Mouse (Mus musculus) left cerebral cortex, postnatal 25 days (tissue): ENCODE results near the gene Kcnab2. TPM values are rescaled to one million over a fixed set of nuclear protein-coding genes. Genes with fewer than 3 reads are reported as not detected.

Experiments
- DNase-seq, 2 experiments: peaks; one replicate each; pipeline ENCODE4 v3.0.0; 2022; ENCODE audit warnings: low spot score in 2 of 2, mixed read lengths in 1 of 2
- intact Hi-C: fragments of 180-260 bp; cut with DNase I; formaldehyde crosslinking; loops from one replicate; pipeline ENCODE4 v1.15.1; 2025
- total RNA-seq, 2 experiments: library from RNA; stranded (reverse); gene quantifications; 2 replicates each; pipeline ENCODE4 v1.2.3; 2021

The Kcnab2 gene
- 100 to 1,000 TPM; 319 to 332 TPM for total RNA-seq

- DNase-seq, result peak; percentile 100
These were observed at the start of gene Kcnab2 for GRCm38 (mm10) chr4:152477466-152478223. Kcnab2 (minus strand) TSS chr4:152477871.

GRCm38 (mm10) chr4:152520083-152520482 lies 42.4 kb upstream of the Kcnab2 start:
- DNase-seq, result peak; percentile 65 to 83
- intact Hi-C loops, result no loop called here

More at GRCm38 (mm10) chr4:152477466-152478223, at the start of gene Kcnab2:
- intact Hi-C loops, result loop anchor here (5.0 kb wide), 2 partner anchors 130 to 300 kb away; partner anchors contain the start of gene Acot7

GRCm38 (mm10) chr4:152519106-152519505 lies 41.4 kb upstream of the Kcnab2 start:
- intact Hi-C loops, result no loop called here
- DNase-seq, result no peak

- intact Hi-C loops, result no loop called here
- no peak for DNase-seq
These were observed 37.2 kb upstream of the Kcnab2 start for GRCm38 (mm10) chr4:152514884-152515283.

- intact Hi-C loops, result no loop called here
- DNase-seq, result no peak
These were observed 34.7 kb upstream of the Kcnab2 start for GRCm38 (mm10) chr4:152512221-152512925.

- DNase-seq, result no peak
- intact Hi-C loops, result loop anchor here (5.0 kb wide), 1 partner anchor 157 kb away; the partner anchor contains the start of gene Chd5
These were observed 16.7 kb upstream of the Kcnab2 start for GRCm38 (mm10) chr4:152494360-152494879.

- intact Hi-C loops, result loop anchor here (2.0 to 5.0 kb wide), 2 partner anchors 57 to 154 kb away; partner anchors contain the start of gene Chd5
- peak; percentile 79 to 86 for DNase-seq
These were observed 13.7 kb upstream of the Kcnab2 start for GRCm38 (mm10) chr4:152491250-152491899.

- intact Hi-C loops, result loop anchor here (2.0 to 5.0 kb wide), 2 partner anchors 56 to 153 kb away; partner anchors contain the start of gene Chd5
- DNase-seq, result no peak
These were observed 12.6 kb upstream of the Kcnab2 start for GRCm38 (mm10) chr4:152490311-152490710.

GRCm38 (mm10) chr4:152488046-152488445 lies 10.4 kb upstream of the Kcnab2 start:
- no peak for DNase-seq
- intact Hi-C loops, result no loop called here

GRCm38 (mm10) chr4:152480426-152480825 lies 2.8 kb upstream of the Kcnab2 start:
- peak in 1 of 2 experiments; percentile 73 for DNase-seq
- intact Hi-C loops, result loop anchor here (2.0 kb wide), 1 partner anchor 28 kb away; no protein-coding TSS in a partner anchor

GRCm38 (mm10) chr4:152478224-152478567 lies 525 bp upstream of the Kcnab2 start:
- intact Hi-C loops, result loop anchor here (5.0 kb wide), 2 partner anchors 131 to 301 kb away; partner anchors contain the start of gene Acot7
- DNase-seq, result peak in 1 of 2 experiments; percentile 31

GRCm38 (mm10) chr4:152477106-152477465 lies 585 bp downstream of the Kcnab2 start:
- no peak for DNase-seq
- intact Hi-C loops, result loop anchor here (5.0 kb wide), 2 partner anchors 130 to 300 kb away; partner anchors contain the start of gene Acot7

GRCm38 (mm10) chr4:152476427-152477023 lies 1.1 kb downstream of the Kcnab2 start, which contains the start of gene Nphp4:
Nphp4 (plus strand) TSS chr4:152476706.
- intact Hi-C loops, result loop anchor here (5.0 kb wide), 2 partner anchors 129 to 299 kb away; partner anchors contain the start of gene Acot7
- peak in 1 of 2 experiments; percentile 57 for DNase-seq

- intact Hi-C loops, result loop anchor here (5.0 kb wide), 2 partner anchors 129 to 299 kb away; partner anchors contain the start of gene Acot7
- DNase-seq, result no peak
These were observed 1.7 kb downstream of the Kcnab2 start for GRCm38 (mm10) chr4:152475941-152476340.

GRCm38 (mm10) chr4:152467951-152468350 lies 9.7 kb downstream of the Kcnab2 start:
- DNase-seq, result peak in 1 of 2 experiments; percentile 71
- intact Hi-C loops, result no loop called here

GRCm38 (mm10) chr4:152466601-152467000 lies 11.1 kb downstream of the Kcnab2 start:
- intact Hi-C loops, result no loop called here
- peak in 1 of 2 experiments; percentile 57 for DNase-seq

- no peak for DNase-seq
These were observed 12.6 kb downstream of the Kcnab2 start for GRCm38 (mm10) chr4:152465116-152465515.

GRCm38 (mm10) chr4:152463147-152463546 lies 14.5 kb downstream of the Kcnab2 start:
- intact Hi-C loops, result no loop called here
- DNase-seq, result no peak

More at GRCm38 (mm10) chr4:152465116-152465515, 12.6 kb downstream of the Kcnab2 start:
- intact Hi-C loops, result no loop called here

GRCm38 (mm10) chr4:152462516-152462915 lies 15.2 kb downstream of the Kcnab2 start:
- no peak for DNase-seq
- intact Hi-C loops, result no loop called here
